Comparison of ENCODE assay signal across 14 mouse cellular contexts in the genomic region with DNA sequence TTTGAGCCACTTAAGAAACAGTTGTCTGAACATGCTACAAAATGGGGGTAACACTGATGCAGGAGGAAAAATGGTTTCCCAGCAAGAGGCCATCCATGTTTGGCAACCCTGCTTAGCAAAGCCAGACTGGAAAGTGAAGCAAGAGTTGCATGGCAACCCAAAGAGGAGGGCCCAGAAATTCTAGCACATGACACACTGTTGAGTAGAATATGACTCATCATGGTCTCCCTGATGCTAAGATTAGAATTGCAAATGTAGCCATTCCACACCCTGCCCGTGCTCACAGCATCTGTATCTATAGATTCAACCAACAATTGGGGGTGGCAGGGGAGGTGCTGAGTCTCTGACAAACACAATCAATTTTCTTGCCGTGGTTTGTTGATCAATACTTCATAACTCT.
DNase-seq lines count a peak whose midpoint lies in the region; ATAC-seq and TF ChIP-seq lines count a peak whose summit lies in the region.
"Had no signal": no experiment of that assay in that cellular context is flagged by ENCODE, and none has a peak within 500 bp of the region (broad histone marks: within the 10 kb centered on the region; RNA-seq: fewer than 3 reads in every experiment).

No protein-coding gene starts in this region.

- H3K4me3 ChIP-seq in embryonic facial prominence, embryonic 15.5 days (replicated peaks), result no peak overlapping the region
- no peak overlapping the region for H3K4me3 ChIP-seq in embryonic facial prominence, embryonic 10.5 days
- no peak overlapping the region for H3K4me3 ChIP-seq in left cerebral cortex, adult 2 months
- no peak overlapping the region for H3K4me3 ChIP-seq in C2C12 (ENCODE audit: insufficient read depth, poor library complexity, severe bottlenecking)
- H3K4me3 ChIP-seq in hindbrain, postnatal 0 days (ENCODE audit: low read length), result no peak overlapping the region
- H3K4me3 ChIP-seq in liver, embryonic 12.5 days, result no peak overlapping the region
- H3K4me3 ChIP-seq in thymus, adult 2 months (ENCODE audit: control insufficient read depth, insufficient read depth, low read length), result no peak overlapping the region
- H3K4me3 ChIP-seq: erythroblast, embryonic 14.5 days had no signal

- H3K4me2 ChIP-seq in embryonic facial prominence, embryonic 15.5 days (replicated peaks), result no peak overlapping the region
- no peak overlapping the region for H3K4me2 ChIP-seq in hindbrain, postnatal 0 days (ENCODE audit: low read depth, low read length)
- H3K4me2 ChIP-seq in liver, embryonic 12.5 days, result no peak overlapping the region

- H3K27ac ChIP-seq in embryonic facial prominence, embryonic 15.5 days (replicated peaks), result 0 out of 2 replicates have a peak overlapping the region, but pooled peaks have one; percentile 35
- H3K27ac ChIP-seq in embryonic facial prominence, embryonic 10.5 days (replicated peaks), result no peak overlapping the region
- H3K27ac ChIP-seq in left cerebral cortex, adult 2 months, result peak overlapping the region; percentile 62
- H3K27ac ChIP-seq in hindbrain, postnatal 0 days, result 0 out of 2 replicates have a peak overlapping the region, but pooled peaks have one; percentile 20
- no peak overlapping the region for H3K27ac ChIP-seq in liver, embryonic 12.5 days
- H3K27ac ChIP-seq in thymus, adult 2 months (ENCODE audit: control insufficient read depth, insufficient read depth, low read length), result no peak overlapping the region
- H3K27ac ChIP-seq: liver, embryonic 14.5 days had no signal

- no peaks in the 10 kb centered on the region for H3K36me3 ChIP-seq in embryonic facial prominence, embryonic 15.5 days
- H3K36me3 ChIP-seq in embryonic facial prominence, embryonic 10.5 days (replicated peaks), result no peaks in the 10 kb centered on the region
- H3K36me3 ChIP-seq in C2C12 (ENCODE audit: control insufficient read depth, insufficient read depth), result no peaks in the 10 kb centered on the region
- H3K36me3 ChIP-seq in hindbrain, postnatal 0 days (ENCODE audit: insufficient read depth, low read length), result no peaks in the 10 kb centered on the region
- no peaks in the 10 kb centered on the region for H3K36me3 ChIP-seq in liver, embryonic 12.5 days
- no peaks in the 10 kb centered on the region for H3K36me3 ChIP-seq in thymus, adult 2 months (ENCODE audit: control insufficient read depth, insufficient read depth, low read length)

- TF ChIP-seq CTCF in left cerebral cortex, adult 2 months (IDR thresholded peaks at IDR 0.05), result no peak
- no peak for TF ChIP-seq CTCF in C2C12 (IDR thresholded peaks at IDR 0.05; ENCODE audit: control insufficient read depth, insufficient read depth, insufficient read length)
- TF ChIP-seq CTCF in hindbrain, postnatal 0 days (IDR thresholded peaks at IDR 0.05; ENCODE audit: low read depth), result no peak
- no peak for TF ChIP-seq CTCF in thymus, adult 2 months (IDR thresholded peaks at IDR 0.05; ENCODE audit: borderline replicate concordance, control insufficient read depth, extremely low read depth, insufficient read depth, low read length, poor library complexity)

- intact Hi-C loops in left cerebral cortex, adult 2 months (cut with DNase I), result no loop called here
- intact Hi-C loops in left cerebral cortex, postnatal 36 days (cut with DNase I), result no loop called here

- TF ChIP-seq POLR2A in thymus, adult 2 months (IDR thresholded peaks at IDR 0.05; ENCODE audit: control insufficient read depth, extremely low read depth, insufficient read depth, low read length, poor library complexity), result no peak

- 56% methylated on average over 2 of the region's 2 CpGs for WGBS in embryonic facial prominence, embryonic 15.5 days
- 81% methylated on average over 2 of the region's 2 CpGs for WGBS in embryonic facial prominence, embryonic 10.5 days
- 47% methylated on average over 2 of the region's 2 CpGs for WGBS in hindbrain, postnatal 0 days
- 60% methylated on average over 2 of the region's 2 CpGs for WGBS in liver, embryonic 12.5 days (ENCODE audit: insufficient replicate concordance)
- 91% methylated on average over 2 of the region's 2 CpGs for WGBS in thymus, adult 2 months

- no peak for DNase-seq in embryonic facial prominence, embryonic 10.5 days (ENCODE audit: low spot score)
- no peak for DNase-seq in left cerebral cortex, adult 2 months (ENCODE audit: extremely low spot score in 1 of 2, low spot score in 2 of 2)
- no peak for DNase-seq in left cerebral cortex, postnatal 36 days (ENCODE audit: low spot score in 2 of 2)
- no peak for DNase-seq in hindbrain, postnatal 0 days (ENCODE audit: low spot score)
- no peak for DNase-seq in thymus, adult 2 months
- DNase-seq: cerebellum, postnatal 36 days; kidney, adult 9 months; spleen, adult 18-20 months had no signal

- ATAC-seq in embryonic facial prominence, embryonic 15.5 days (ENCODE audit: insufficient number of reproducible peaks, low FRiP score, low TSS enrichment, low read depth), result no peak
- ATAC-seq in hindbrain, postnatal 0 days, result peak; percentile 44; the same call in 1 of the 2 replicates
- ATAC-seq in liver, embryonic 12.5 days, result no peak
- ATAC-seq: CD4-positive, CD25-positive, alpha-beta regulatory T cell, adult 4 months had no signal

- H3K4me1 ChIP-seq in embryonic facial prominence, embryonic 15.5 days, result peaks cover 15% of the 10 kb centered on the region; the same call in 1 of the 2 replicates
- H3K4me1 ChIP-seq in embryonic facial prominence, embryonic 10.5 days, result no peaks in the 10 kb centered on the region
- no peaks in the 10 kb centered on the region for H3K4me1 ChIP-seq in hindbrain, postnatal 0 days (ENCODE audit: insufficient read depth, low read length)
- no peaks in the 10 kb centered on the region for H3K4me1 ChIP-seq in liver, embryonic 12.5 days
- no peaks in the 10 kb centered on the region for H3K4me1 ChIP-seq in thymus, adult 2 months (replicated peaks; ENCODE audit: control insufficient read depth, insufficient read depth, low read length)

- H3K9me3 ChIP-seq in embryonic facial prominence, embryonic 15.5 days (replicated peaks), result no peaks in the 10 kb centered on the region
- no peaks in the 10 kb centered on the region; the same call in 1 of the 2 replicates for H3K9me3 ChIP-seq in embryonic facial prominence, embryonic 10.5 days
- no peaks in the 10 kb centered on the region for H3K9me3 ChIP-seq in hindbrain, postnatal 0 days (ENCODE audit: low read length)
- H3K9me3 ChIP-seq in liver, embryonic 12.5 days (replicated peaks), result no peaks in the 10 kb centered on the region

- no peaks in the 10 kb centered on the region for H3K27me3 ChIP-seq in embryonic facial prominence, embryonic 15.5 days
- no peaks in the 10 kb centered on the region for H3K27me3 ChIP-seq in embryonic facial prominence, embryonic 10.5 days (replicated peaks; ENCODE audit: low read depth, poor library complexity, severe bottlenecking)
- no peaks in the 10 kb centered on the region for H3K27me3 ChIP-seq in C2C12 (ENCODE audit: control insufficient read depth, insufficient read depth, insufficient read length)
- no peaks in the 10 kb centered on the region for H3K27me3 ChIP-seq in hindbrain, postnatal 0 days (ENCODE audit: insufficient read depth, low read length)
- no peaks in the 10 kb centered on the region for H3K27me3 ChIP-seq in liver, embryonic 12.5 days (replicated peaks)
- no peaks in the 10 kb centered on the region for H3K27me3 ChIP-seq in thymus, adult 2 months (ENCODE audit: control insufficient read depth, insufficient read depth, low read length)

- no peaks in the 10 kb centered on the region for H3K79me2 ChIP-seq in C2C12 (ENCODE audit: control insufficient read depth, insufficient read depth)

- H3K9ac ChIP-seq in embryonic facial prominence, embryonic 15.5 days, result no peak overlapping the region
- H3K9ac ChIP-seq in hindbrain, postnatal 0 days (replicated peaks; ENCODE audit: low read length), result no peak overlapping the region
- H3K9ac ChIP-seq in liver, embryonic 12.5 days, result no peak overlapping the region
- H3K9ac ChIP-seq: liver, embryonic 14.5 days had no signal

- no peak overlapping the region for H3ac ChIP-seq in C2C12 (ENCODE audit: control insufficient read depth, insufficient read length, low read depth)

- no peaks in the 10 kb centered on the region for H3K79me3 ChIP-seq in C2C12 (ENCODE audit: low read depth)

TF ChIP-seq in C2C12, 6 proteins besides CTCF, POLR2A, EP300 and RAD21:
- peak; percentile 72 for TF ChIP-seq USF1 (IDR thresholded peaks at IDR 0.05; ENCODE audit: low read depth)
- TF ChIP-seq MAX (IDR thresholded peaks at IDR 0.05), result no peak
- no peak for TF ChIP-seq MYOD1 (IDR thresholded peaks at IDR 0.05; ENCODE audit: control insufficient read depth, insufficient read length, low read depth)
- peak; percentile 86 for TF ChIP-seq CEBPB (IDR thresholded peaks at IDR 0.05; ENCODE audit: low read depth)
- no peak for TF ChIP-seq MYOG (IDR thresholded peaks at IDR 0.05; ENCODE audit: control insufficient read depth, extremely low read depth, insufficient read length)
- TF ChIP-seq FOSL1 (IDR thresholded peaks at IDR 0.05; ENCODE audit: insufficient read depth, low read length, poor library complexity, severe bottlenecking), result peak; percentile 71

Comparison
In these comparisons a context has a peak if more than half of its experiments do, and no peak if none do; other contexts are left out.
1. H3K27ac ChIP-seq: peak in embryonic facial prominence, embryonic 15.5 days (single experiment), left cerebral cortex, adult 2 months (single experiment) and hindbrain, postnatal 0 days (single experiment); none in embryonic facial prominence, embryonic 10.5 days (single experiment), liver, embryonic 12.5 days (single experiment) and thymus, adult 2 months (single experiment).